Mouse (Mus musculus): ENCODE measurements around the gene Prom1. TPM values are rescaled to one million over a fixed set of nuclear protein-coding genes. Genes with fewer than 3 reads are reported as not detected.

Gene Prom1
- polyA plus RNA-seq, 1 experiment from 2014 or later, result 39.9 TPM

Other genes with a start within 250 kb of the Prom1 start
- 12.6 and 14.4 TPM in 2 replicates for gene Cd38, start 233.5 kb downstream of the Prom1 start, polyA plus RNA-seq (2015; fragmentation: Nextera tagmentation; extraction: Ambion mirVana)
- gene Gm7879, start 188.9 kb downstream of the Prom1 start, polyA plus RNA-seq (2015; fragmentation: Nextera tagmentation; extraction: Ambion mirVana), result not detected in 2 replicates
- gene Fgfbp1, start 120.3 kb downstream of the Prom1 start, polyA plus RNA-seq (2015; fragmentation: Nextera tagmentation; extraction: Ambion mirVana), result 135 and 144 TPM in 2 replicates
- 20.0 and 21.2 TPM in 2 replicates for gene Tapt1, start 124.6 kb upstream of the Prom1 start, polyA plus RNA-seq (2015; fragmentation: Nextera tagmentation; extraction: Ambion mirVana)